Mouse (Mus musculus): ENCODE measurements around the gene St3gal6.

St3gal6 gene

DNA sequence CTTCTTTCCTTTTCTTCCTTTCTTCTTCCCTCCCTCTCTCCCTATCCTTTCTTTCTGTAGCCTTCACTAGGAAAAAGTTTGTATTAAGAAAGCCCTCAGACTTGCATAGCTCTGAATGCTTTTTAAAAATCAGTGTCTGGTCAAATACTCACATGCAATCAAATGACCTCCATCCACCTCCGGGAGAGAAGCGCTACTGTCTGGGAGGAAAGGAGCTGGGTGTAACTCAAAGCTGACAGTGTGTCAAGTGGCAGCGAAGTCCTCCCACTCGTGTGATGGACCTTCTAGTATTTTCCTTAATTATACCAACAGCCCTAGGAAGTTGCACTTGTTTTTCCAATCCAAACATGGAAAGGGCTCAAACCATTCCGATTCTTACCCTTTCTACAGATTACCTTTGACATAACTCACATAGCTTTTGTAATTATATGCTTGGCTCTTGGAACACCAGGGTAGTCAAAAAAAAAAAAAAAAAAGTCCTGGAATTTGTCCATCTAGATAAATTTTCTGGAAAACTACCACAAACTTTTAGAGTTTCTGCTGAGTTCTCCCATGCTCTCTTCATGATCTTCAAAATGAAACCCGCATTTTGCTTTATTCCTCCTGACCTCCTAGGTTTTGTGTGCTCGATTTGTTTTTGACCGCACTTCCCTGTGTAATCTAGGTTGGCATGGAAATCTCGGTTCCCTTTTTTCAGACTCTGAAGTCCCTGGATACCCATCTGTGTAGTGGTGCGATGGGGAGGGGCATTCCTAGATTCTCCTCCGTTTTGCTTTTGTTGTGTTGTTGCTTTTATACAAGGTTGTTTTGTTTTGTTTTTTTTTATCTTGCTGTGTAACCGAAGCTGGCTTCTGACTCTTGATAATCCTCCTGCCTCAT, at the start of gene St3gal6:
St3gal6 (minus strand) TSS at position 272 of the 879 bp plus-strand sequence.
- DNase-seq (ENCODE audit: low read depth, low spot score), result no peak

- no peak for DNase-seq (ENCODE audit: low read depth, low spot score)
Measured at GRCm38 (mm10) chr16:58570694-58571264, 46.7 kb upstream of the St3gal6 start.

DNA sequence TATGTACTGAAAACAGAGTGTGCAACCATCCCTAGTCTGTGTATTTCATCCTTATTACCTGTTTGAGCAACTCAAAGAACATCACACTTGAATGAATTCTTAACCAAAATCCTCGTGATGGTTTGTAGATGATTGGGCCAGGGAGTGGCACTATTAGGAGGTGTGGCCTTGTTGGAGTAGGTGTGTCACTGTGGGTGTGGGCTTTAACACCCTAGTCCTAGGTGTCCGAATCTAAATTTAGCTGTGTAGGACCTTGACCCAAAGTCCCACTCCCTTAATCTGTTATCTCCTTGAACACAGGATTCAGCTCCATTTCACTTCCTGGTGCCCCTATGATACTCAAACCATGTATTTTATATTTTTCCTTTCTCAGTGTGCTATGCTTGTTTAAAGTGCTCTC, 37.2 kb upstream of the St3gal6 start:
- no peak for DNase-seq (ENCODE audit: low read depth, low spot score)

DNA sequence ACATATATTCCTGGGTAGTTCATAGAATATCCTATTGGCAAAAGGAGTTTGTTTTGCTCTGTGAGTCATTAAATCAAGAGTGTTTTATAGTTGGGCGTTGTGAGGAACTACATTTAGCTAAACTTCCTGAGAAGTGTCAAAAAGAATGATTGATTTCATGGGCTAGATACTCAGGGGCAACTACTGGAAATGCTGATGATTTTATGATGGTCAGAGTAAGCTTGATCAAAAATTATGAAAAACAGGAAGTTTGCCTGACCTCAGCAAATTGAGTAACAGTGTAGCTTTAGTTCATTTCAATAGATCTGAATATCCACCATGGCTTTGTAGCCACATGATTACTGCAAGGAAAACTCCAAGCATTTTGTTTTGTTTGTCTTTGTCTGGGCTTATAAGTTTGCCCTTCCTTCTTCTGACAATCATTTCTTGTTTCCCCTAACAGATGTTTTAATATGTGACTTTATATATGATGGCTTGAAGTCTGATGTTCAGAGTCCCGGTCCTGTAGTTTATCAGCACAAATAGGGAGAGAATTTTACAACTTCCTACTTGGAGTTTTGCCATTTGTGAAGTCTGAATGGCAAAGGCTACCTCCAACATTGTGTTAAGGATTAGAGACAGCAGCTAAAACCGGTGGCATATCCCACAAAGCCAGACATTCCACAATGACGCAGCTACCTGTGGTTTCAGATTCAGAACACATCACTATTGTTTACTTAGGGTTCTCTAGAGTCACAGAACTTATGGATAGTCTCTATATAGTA, 32.2 kb upstream of the St3gal6 start:
- no peak for DNase-seq (ENCODE audit: low read depth, low spot score)

- no peak for DNase-seq (ENCODE audit: low read depth, low spot score)
Measured at GRCm38 (mm10) chr16:58554673-58555072, 30.6 kb upstream of the St3gal6 start.

DNA sequence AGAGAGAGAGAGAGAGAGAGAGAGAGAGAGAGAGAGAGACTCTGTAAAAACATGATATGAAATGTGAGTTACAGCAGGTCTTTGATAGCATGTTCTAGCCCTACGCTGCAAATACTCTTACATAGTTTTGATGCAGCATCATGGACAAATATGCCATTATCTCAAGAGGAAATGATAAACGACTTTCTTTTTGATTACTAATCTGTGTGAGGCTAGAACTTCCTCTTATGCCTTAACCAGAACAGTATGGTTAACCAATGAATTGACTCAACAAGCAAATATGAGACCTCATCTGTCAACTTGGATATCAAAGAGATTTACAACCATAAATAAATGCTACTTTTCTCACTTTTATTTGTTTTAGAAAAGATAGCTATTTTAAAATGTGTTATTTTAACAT, 24.0 kb upstream of the St3gal6 start:
- DNase-seq (ENCODE audit: low read depth, low spot score), result no peak

DNA sequence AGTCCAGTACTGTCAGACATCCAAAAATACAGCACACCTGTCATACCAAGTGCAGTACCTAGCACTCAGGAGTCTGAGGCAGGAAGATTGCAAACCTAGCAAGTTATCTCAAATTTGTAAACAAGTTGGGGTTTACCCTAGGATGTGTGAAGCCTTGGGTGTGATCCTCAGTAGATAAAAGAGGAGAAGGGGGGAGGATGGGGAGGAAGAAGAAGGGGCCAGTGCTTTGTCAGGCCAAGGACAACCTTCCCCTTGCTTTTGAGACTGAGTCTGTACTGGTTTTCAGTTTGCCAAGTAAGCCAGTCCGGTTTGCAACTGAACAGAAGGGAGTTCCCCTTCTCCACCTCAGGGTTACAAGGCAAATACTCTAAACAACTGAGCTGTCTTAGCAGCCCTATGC, 22.1 kb upstream of the St3gal6 start:
- DNase-seq (ENCODE audit: low read depth, low spot score), result no peak

- DNase-seq (ENCODE audit: low read depth, low spot score), result no peak
Measured at GRCm38 (mm10) chr16:58539490-58539889, 15.4 kb upstream of the St3gal6 start.

- no peak for DNase-seq (ENCODE audit: low read depth, low spot score)
Measured at GRCm38 (mm10) chr16:58539011-58539410, 15.0 kb upstream of the St3gal6 start.

DNA sequence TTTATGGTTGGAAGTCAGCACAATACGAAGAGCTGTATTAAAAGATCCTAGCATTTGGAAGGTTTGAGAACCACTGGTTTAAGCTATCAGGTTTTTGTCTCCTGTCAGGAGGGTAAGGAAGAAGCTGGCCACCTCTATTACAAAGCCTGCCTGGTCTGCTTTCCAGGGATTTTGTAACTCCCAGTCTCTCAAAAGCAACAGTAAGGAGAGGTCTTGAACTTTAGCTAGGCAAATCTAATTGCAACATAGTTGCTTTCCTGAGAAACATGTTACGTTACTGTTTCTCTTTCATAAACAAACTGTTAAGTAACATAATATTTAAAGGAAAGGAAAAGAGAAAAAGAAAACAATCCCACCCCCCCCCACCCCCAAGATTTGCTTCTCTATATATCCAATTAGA, 12.0 kb upstream of the St3gal6 start:
- no peak for DNase-seq (ENCODE audit: low read depth, low spot score)

DNA sequence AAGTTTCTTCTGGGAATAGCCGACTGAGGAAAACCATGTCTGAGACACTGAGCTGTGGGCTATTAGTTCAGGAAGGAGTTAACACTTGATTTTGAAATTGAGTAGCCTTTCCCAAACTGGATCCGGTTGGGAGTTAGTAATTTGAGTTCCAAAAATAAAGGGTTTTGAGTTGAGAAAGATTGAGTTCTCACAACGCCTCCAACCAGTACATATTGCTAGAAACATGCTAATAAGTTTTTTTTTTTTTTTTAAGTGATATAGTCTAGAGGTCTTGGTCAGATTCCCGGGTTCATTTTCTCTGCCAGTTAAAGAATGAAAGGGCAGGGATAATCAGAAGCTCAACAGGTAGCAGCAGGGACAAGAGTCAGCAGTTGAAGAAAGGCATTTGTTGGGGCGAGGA, 11.2 kb upstream of the St3gal6 start:
- no peak for DNase-seq (ENCODE audit: low read depth, low spot score)

DNA sequence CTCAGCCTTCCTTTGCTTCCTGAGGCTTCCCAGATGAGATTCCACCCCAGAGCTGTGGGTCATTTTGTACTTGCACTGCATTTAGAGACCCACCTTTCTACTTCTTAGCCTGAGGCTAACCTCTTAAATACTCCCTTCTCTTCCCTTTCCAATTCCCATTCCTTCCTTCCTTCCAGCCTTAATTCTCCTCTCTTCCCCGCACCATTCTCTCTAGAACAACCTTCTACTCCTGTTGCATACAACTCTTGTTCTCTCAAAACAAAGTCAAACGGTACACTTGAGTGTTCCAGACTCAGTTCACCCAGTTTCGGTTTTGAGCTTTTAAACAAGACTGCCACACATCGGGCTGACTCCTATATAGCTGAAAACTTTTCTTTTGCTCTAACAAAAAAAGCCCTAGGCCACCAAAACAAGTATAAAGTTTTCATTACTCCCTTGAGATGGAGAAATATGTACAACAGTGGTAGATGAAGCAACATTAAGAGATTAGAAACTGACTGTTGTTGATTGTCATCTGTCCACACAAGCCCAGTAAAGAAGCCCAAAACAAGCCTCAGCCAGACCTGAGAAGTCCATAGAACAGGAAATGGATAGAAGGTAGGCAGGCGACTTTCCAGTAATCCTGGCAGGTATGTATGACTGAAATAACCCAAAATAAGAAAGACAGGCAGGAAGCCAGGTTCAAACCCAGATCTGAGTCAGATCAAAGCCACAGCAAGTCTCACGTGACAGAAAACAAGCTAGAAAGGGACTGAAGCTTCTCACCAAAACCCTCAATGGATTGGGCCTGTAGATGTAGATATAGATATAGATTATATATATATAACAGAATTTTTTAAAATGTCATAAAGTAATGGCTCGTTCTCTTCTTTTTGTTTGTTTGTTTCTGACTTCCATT, 10.5 kb upstream of the St3gal6 start:
- no peak for DNase-seq (ENCODE audit: low read depth, low spot score)

GRCm38 (mm10) chr16:58533742-58534141, 9.7 kb upstream of the St3gal6 start:
- no peak for DNase-seq (ENCODE audit: low read depth, low spot score)

DNA sequence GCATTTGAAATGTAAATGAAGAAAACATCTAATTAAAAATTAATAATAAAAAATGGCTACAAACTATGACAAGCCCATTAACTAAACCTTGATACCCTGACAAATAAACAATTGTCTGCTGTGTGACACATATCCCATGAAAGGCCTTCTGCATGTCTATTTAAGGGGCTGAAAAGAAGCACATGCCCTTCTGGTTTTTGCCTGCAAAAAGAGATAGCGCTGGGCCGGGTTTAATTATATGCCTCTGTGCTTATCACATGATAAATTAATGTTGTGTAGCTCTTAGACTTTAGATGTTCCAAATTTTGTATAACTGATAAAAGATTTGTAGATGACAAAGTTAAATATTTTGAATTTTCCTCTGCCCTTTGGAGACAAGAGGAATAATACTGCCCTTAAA, 9.2 kb upstream of the St3gal6 start:
- DNase-seq (ENCODE audit: low read depth, low spot score), result no peak

GRCm38 (mm10) chr16:58532511-58532910, 8.5 kb upstream of the St3gal6 start:
- no peak for DNase-seq (ENCODE audit: low read depth, low spot score)

- no peak for DNase-seq (ENCODE audit: low read depth, low spot score)
Measured at GRCm38 (mm10) chr16:58527817-58528216, 3.8 kb upstream of the St3gal6 start.

DNA sequence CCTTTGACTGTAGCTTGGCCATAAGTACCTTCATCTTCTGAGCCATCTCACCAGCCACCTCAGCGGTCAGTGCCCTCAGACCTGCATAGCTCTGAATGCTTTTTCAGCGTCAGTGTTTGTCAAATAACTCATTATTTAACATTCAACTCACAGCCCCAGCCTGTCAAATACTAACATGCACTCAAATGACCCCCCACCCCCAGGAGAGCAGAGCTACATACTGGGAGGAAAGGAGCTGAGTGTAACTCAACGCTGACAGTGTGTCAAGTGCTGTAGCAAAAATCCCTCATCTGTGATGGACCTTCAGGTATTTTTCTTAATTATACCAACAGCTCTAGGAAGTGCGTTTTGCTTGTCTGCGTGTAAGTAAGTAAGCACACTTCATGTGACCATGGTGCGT, 2.7 kb upstream of the St3gal6 start:
- DNase-seq (ENCODE audit: low read depth, low spot score), result no peak

DNA sequence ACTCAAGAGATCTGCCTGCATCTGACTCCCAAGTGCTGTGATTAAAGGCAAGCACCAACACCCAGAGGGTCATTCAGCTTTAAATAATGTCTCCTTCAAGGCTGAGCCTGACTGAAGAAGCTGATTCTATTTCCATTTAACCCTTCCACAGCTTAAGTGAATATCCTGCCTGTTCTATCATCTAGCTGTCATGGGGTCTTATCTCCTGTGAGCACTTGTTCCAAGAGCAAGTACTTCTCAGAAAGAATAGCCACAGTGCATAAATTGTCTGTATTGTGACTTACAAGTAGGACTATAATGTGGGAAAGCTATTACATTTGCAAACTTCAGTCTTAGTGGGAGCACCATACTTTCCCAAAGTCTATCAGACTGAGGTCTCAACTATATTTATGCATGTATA, 1.8 kb upstream of the St3gal6 start:
- DNase-seq (ENCODE audit: low read depth, low spot score), result no peak

- DNase-seq (ENCODE audit: low read depth, low spot score), result peak; percentile 66
Measured at GRCm38 (mm10) chr16:58523044-58523859, 791 bp downstream of the St3gal6 start.

DNA sequence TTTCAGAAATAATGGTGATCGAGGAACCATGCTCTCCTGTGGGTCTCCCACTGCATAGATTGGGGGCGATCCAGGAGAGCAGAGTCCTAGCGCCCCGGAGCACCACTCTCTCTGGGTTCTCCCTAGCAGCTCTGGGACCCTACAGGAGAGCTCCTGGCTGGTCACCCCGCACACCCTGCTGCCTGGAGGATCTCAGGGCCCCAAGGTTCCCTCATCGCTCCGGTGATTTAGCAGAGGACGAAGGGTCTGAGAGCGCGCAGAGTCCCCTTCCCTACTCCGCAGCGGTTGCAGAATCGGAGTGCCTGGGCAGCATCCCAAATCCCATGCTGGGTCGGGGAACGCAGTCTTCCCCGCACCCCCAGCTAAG, 1.4 kb downstream of the St3gal6 start:
- no peak for DNase-seq (ENCODE audit: low read depth, low spot score)

GRCm38 (mm10) chr16:58521900-58522299, 2.1 kb downstream of the St3gal6 start:
- DNase-seq (ENCODE audit: low read depth, low spot score), result no peak
